Mouse (Mus musculus): ENCODE data around the gene Irak2. TPM values are rescaled to one million over a fixed set of nuclear protein-coding genes. Genes with fewer than 3 reads are reported as not detected.

Gene Irak2
- polyA plus RNA-seq (2015; fragmentation: Illumina TruSeq; extraction: RNeasy Lipid Tissue Mini Kit (QIAGEN cat#74804); ENCODE audit: insufficient read depth, low replicate concordance): 46.2 TPM

DNA sequence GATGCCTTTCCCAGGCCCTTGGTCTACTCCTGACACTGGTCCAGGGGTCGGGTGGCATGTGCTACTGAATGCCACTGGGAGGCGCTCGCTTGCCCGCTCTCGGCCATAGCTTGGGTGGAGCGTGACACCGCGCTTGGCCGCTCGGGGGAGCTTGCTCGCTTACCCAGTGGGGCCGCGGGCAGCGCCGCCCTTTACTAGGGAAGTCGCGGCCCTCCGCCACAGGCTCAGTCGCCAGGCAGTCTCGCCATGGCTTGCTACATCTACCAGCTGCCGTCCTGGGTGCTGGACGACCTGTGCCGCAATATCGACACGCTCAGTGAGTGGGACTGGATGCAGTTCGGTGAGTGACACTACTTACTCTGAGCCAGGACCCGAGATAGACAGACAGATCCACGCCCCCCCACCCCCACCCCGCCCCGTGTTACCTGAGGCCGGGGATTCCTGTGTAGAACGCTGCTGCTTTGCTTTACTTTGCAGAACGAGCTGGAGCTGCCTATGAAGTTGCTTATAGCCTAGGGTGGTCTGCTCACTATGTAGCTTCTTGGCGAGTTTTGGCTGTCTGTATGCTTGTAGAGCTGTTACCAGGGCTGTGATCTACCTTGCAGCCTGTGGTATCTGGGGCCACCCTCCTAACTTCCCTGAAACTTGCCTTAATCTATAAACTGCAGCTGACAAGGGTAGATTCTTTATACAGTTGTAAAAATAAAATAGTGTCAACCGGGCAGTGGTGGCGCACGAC is at the start of gene Irak2:
Irak2 (plus strand) TSS at position 166 of the 739 bp plus-strand sequence.

DNA sequence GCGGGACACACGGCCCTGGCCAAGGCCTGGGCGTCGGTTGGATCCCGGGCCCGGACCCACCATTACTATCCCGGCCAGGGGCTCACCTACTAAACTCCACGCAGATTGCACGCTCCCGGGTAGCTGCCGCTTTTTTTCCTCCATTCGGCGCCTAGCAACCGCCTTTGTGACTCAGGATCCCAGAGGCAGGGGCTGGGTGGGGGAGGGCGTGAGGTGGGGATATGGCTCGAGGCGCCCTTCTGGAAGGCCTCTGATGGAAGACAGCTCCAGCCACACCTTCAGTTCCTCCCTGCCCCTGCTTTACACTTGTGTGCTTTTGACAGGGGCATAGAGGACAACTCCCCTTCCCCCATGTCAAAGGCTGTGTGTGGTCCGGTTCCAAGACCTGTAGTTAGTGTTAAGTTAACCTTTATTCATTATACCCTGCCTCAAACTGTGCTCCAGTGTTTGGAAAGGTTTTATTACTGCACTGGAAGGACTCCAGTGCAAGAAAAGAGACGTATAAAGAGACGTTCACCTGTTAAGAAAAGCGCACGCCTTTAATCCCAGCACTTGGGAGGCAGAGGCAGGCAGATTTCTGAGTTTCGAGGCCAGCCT is 37.6 kb upstream of the Irak2 start, which contains the start of gene Fancd2os:
Fancd2os (minus strand) TSS at position 173 of the 597 bp plus-strand sequence.

DNA sequence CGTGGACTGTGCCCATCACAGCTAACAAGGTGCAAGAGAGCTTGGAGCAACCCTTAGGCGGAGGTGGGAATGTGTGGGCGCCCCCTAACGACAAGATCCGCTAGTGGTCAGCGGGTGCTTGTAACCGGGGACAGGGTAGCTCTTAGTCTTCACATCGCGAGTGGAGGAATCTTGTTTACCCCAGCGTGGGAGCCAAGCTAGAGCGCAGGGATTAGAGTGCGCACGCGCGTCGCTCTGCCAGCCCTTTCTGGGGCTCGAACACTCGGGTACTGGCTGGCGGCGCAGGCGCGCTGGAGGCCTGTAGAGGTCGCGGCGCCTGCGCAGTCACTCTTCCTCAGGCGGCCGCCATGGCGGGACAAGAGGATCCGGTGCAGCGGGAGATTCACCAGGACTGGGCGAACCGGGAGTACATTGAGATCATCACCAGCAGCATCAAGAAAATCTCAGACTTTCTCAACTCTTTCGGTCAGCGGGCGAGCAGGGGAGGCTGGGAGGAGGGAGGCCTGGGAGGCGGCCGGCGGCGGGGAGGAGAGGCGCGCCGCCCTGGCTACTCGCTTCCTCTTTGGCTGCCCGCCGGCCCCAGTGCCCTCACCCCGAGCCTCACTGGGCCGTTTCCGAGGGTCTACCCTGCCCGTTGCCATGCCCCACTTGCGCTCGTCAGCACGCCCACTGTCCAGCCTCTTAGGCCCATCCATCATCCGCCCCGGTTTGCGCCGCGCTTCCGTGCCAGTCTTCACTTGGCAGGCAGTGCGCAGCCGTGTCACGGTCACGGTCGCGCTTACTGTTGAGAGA is 33.6 kb upstream of the Irak2 start, which contains the start of gene Brk1:
Brk1 (plus strand) TSS at position 341 of the 792 bp plus-strand sequence.

DNA sequence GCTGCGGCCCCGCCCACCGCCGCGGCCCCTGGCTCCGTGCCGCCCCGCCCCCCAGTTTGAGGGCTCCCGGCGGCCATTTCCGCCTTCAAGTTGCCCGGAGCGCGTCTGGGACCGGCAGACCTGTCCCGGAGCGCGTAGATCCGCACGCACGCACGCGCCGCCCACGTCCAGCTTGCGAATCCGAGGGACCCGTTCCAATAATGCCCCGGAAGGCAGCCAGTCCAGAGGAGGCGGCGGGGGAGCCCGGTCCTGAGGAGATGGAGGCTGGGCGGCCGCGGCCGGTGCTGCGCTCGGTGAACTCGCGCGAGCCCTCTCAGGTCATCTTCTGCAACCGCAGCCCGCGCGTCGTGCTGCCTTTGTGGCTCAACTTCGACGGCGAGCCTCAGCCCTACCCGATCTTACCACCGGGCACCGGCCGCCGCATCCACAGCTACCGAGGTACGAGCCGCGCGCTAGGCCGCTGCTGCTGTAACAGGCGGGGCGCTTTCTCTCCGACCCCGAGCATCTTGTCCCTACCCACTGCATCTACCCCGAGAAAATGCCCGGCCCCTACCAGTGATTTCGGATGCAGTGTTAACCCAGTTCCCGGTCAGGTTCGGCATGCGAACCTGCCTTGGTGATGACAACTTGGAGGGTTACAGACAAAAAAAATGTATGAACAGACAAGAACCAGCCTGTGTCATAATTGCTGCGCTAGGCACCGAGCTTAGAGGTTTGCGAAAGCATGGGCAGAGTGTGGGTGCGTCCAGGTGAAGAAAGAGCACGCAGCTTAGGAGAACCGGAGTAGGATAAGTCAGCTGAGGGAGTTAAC is 14.1 kb upstream of the Irak2 start, which contains the start of gene Vhl:
Vhl (plus strand) TSS at position 19 of the 811 bp plus-strand sequence.

DNA sequence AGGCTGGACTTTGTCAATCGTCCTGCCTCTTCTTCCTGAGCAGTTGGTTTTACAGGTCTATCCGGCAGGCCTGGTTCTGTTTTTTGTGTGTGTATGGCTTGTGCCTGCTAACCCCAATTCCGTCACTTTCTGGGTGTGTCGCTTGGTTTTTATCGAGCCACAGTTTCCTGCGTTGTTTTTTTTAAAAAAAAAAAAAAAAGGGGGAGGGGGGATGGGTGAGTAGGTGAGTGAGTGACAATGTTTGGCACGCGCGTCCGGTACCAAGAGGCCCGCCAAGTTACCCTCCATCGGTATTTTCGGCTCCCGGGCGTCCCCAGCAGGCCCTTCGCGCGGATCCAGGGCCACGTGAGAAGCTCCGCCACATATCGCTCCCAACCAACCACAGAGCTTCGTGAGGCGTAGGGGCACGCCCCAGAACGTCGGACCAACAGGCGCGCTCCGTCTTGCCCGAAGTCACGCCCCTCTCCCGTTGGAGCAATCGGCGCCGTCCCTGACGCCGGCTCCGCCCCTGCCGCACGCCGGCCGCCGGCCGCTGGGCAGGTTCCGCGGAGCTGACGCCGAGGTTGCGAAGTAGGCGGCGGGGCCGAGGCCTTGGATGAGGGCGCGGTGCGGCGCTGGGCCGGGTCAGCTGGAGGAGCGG is 58.4 kb downstream of the Irak2 start, which contains the start of gene Tatdn2:
Tatdn2 (plus strand) TSS at position 469 of the 640 bp plus-strand sequence.

DNA sequence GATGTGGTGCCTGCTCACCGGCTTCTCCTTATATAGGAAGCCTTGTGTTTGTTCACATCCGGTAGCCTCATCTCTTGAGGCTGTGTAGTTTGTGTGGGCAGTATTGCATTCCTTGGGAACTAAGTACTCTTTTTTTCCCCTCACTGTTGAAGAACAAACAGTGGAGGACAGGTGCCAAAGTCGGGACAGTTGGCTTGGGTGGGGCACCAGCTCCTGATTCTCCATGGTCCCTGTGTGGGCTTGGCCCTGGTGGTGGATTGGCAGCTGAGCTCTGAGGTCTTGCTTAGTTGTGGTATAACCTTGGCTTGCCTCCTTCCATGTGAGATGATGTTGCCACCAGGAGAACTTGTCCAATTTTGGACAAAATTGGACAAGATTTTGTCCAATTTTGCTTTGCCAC is 81.6 kb downstream of the Irak2 start, which contains the start of gene Ghrl:
Ghrl (minus strand) TSS at position 3 of the 400 bp plus-strand sequence.

DNA sequence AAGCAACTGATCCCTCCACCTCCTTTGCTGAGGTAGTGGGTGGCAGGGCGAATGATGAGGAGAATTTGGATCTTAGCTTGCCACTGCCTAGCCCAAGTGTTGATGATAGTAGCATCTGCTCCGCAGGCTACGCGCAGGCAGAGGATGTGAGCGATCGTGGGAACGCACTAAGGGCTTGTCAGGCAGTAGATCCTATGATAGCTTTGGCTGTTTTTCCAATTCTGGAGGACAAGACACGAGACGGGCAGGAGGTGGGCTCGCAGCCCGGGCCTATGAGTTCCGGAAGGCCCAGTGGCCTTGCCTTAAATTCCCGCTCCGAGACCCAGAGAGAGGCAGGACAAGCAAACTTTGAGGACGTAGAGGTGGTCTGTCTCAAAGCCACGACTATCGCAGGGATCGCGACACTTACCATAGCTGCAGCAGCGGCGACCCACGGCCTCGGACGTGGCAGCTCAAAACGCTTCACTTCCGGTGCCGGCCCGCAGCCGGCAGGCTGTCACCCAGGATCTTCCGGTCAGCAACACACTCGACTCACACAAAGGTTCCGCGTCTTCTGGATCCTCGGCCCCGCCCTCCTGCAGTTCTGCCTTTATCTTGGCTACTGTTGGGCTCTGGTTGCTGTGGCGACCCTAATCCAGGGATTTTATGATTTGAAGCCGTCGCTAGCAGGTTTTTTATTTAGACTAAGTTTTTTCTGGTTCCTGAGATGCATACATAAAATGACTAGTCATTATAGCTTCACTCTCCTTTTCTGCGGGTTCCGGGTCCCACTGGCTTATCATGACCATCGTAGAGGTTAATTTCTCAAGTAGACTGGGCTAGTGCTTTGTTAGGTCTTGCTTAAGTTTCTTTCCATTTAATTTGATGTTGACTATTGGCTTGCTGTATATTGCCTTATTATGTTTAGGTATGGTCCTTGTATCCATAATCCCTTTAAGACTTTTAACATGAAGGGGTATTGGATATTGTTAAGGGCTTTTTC is 102.3 kb downstream of the Irak2 start, which contains the start of gene Sec13:
Sec13 (minus strand) TSS at position 508 of the 982 bp plus-strand sequence.

Other genes starting within 250 kb of the Irak2 start
- 14.6 TPM for gene Ttll3, start 249.2 kb upstream of the Irak2 start, polyA plus RNA-seq (2015; fragmentation: Illumina TruSeq; extraction: RNeasy Lipid Tissue Mini Kit (QIAGEN cat#74804); ENCODE audit: insufficient read depth, low replicate concordance)
- 3.2 TPM for gene Rpusd3, start 219.1 kb upstream of the Irak2 start, polyA plus RNA-seq (2015; fragmentation: Illumina TruSeq; extraction: RNeasy Lipid Tissue Mini Kit (QIAGEN cat#74804); ENCODE audit: insufficient read depth, low replicate concordance)
- gene Cidec, start 202.7 kb upstream of the Irak2 start, polyA plus RNA-seq (2015; fragmentation: Illumina TruSeq; extraction: RNeasy Lipid Tissue Mini Kit (QIAGEN cat#74804); ENCODE audit: insufficient read depth, low replicate concordance): 1.0 TPM
- 36.6 TPM for gene Jagn1, start 195.9 kb upstream of the Irak2 start, polyA plus RNA-seq (2015; fragmentation: Illumina TruSeq; extraction: RNeasy Lipid Tissue Mini Kit (QIAGEN cat#74804); ENCODE audit: insufficient read depth, low replicate concordance)
- 0.30 TPM for gene Il17re, start 180.0 kb upstream of the Irak2 start, polyA plus RNA-seq (2015; fragmentation: Illumina TruSeq; extraction: RNeasy Lipid Tissue Mini Kit (QIAGEN cat#74804); ENCODE audit: insufficient read depth, low replicate concordance)
- 1.5 TPM for gene Il17rc, start 167.0 kb upstream of the Irak2 start, polyA plus RNA-seq (2015; fragmentation: Illumina TruSeq; extraction: RNeasy Lipid Tissue Mini Kit (QIAGEN cat#74804); ENCODE audit: insufficient read depth, low replicate concordance)
- 8.4 TPM for gene Creld1, start 155.2 kb upstream of the Irak2 start, polyA plus RNA-seq (2015; fragmentation: Illumina TruSeq; extraction: RNeasy Lipid Tissue Mini Kit (QIAGEN cat#74804); ENCODE audit: insufficient read depth, low replicate concordance)
- not detected for gene Prrt3, start 136.5 kb upstream of the Irak2 start, polyA plus RNA-seq (2015; fragmentation: Illumina TruSeq; extraction: RNeasy Lipid Tissue Mini Kit (QIAGEN cat#74804); ENCODE audit: insufficient read depth, low replicate concordance)
- gene Emc3, start 106.8 kb upstream of the Irak2 start, polyA plus RNA-seq (2015; fragmentation: Illumina TruSeq; extraction: RNeasy Lipid Tissue Mini Kit (QIAGEN cat#74804); ENCODE audit: insufficient read depth, low replicate concordance): 72.2 TPM
- 7.1 TPM for gene Fancd2, start 106.8 kb upstream of the Irak2 start, polyA plus RNA-seq (2015; fragmentation: Illumina TruSeq; extraction: RNeasy Lipid Tissue Mini Kit (QIAGEN cat#74804); ENCODE audit: insufficient read depth, low replicate concordance)
- gene Fancd2os, start 37.8 kb upstream of the Irak2 start, polyA plus RNA-seq (2015; fragmentation: Illumina TruSeq; extraction: RNeasy Lipid Tissue Mini Kit (QIAGEN cat#74804); ENCODE audit: insufficient read depth, low replicate concordance): not detected
- 231 TPM for gene Brk1, start 33.7 kb upstream of the Irak2 start, polyA plus RNA-seq (2015; fragmentation: Illumina TruSeq; extraction: RNeasy Lipid Tissue Mini Kit (QIAGEN cat#74804); ENCODE audit: insufficient read depth, low replicate concordance)
- gene Vhl, start 14.5 kb upstream of the Irak2 start, polyA plus RNA-seq (2015; fragmentation: Illumina TruSeq; extraction: RNeasy Lipid Tissue Mini Kit (QIAGEN cat#74804); ENCODE audit: insufficient read depth, low replicate concordance): 31.5 TPM
- gene Tatdn2, start 58.6 kb downstream of the Irak2 start, polyA plus RNA-seq (2015; fragmentation: Illumina TruSeq; extraction: RNeasy Lipid Tissue Mini Kit (QIAGEN cat#74804); ENCODE audit: insufficient read depth, low replicate concordance): 67.1 TPM
- gene Ghrl, start 81.4 kb downstream of the Irak2 start, polyA plus RNA-seq (2015; fragmentation: Illumina TruSeq; extraction: RNeasy Lipid Tissue Mini Kit (QIAGEN cat#74804); ENCODE audit: insufficient read depth, low replicate concordance): not detected
- gene Sec13, start 102.3 kb downstream of the Irak2 start, polyA plus RNA-seq (2015; fragmentation: Illumina TruSeq; extraction: RNeasy Lipid Tissue Mini Kit (QIAGEN cat#74804); ENCODE audit: insufficient read depth, low replicate concordance): 94.0 TPM

Measured in spleen, adult 10 weeks (tissue).